Mouse (Mus musculus) induced T-regulatory cell, adult 2 months (primary cell): ENCODE results near the gene Prdm9.

Experiments used
- DNase-seq: peaks from one replicate; pipeline ENCODE4 v3.0.0-alpha.2; 2012; ENCODE audit warnings: low read depth

Prdm9 gene

DNA sequence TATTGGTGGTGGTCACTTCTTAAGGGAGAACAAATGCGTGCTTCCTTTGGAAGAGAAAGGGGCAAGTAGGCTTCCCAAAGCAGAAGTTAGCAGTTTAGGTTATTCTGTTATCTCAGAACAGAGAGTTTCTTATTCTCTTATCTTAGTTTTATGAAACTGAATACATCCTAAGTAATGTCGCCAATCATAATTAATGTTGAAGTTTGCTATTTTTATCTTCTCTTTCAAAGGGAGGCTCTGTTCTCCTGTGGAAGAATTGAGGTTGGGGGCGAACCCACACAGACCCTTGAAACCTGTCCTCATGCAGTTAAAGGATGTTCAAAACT lies 36.4 kb downstream of the Prdm9 start:
- no peak for DNase-seq

DNA sequence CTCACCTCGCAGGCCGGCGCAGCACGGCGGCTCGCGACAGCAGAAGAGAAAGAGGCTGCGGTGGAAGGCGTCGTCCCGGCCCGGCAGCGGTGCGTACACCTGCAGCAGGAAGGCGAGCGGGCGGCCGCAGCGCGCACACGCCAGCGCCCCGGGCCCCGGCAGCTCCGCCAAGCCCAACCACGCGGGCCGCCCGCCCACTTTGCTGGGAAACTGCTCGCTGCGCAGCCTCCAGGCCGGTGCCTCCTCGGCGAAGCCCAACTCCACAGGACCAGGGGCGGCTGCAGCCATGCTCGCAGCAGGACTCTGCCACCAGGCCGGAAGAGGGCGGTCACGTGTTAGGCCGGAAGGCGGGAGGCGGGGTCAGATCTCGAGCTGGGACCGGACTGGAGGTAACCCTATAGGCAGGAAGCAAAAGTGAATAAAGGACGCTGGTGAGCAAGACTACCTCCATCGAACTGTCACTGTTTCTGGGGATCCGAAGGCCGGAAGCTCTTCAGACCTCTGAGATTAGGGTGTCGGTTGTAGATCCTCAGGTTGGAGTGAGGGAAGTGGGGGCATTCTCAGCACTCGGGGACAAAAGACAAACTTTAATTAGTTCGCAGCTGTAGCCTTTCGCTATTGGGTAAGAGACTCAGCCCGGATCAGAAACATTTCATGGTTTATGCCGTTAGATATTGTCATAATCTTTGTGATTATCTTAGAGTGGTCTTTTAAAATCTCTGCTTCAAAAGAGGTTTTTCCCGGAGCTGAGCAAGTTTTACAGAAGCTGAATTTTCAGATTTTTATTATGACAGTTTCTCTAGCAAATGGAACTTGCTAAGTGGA lies 37.0 kb downstream of the Prdm9 start, which contains the start of gene Pdcd2:
Gene Pdcd2, minus strand, starts transcription at position 316 of the 825 bp plus-strand sequence.
- peak; percentile 97 for DNase-seq

DNA sequence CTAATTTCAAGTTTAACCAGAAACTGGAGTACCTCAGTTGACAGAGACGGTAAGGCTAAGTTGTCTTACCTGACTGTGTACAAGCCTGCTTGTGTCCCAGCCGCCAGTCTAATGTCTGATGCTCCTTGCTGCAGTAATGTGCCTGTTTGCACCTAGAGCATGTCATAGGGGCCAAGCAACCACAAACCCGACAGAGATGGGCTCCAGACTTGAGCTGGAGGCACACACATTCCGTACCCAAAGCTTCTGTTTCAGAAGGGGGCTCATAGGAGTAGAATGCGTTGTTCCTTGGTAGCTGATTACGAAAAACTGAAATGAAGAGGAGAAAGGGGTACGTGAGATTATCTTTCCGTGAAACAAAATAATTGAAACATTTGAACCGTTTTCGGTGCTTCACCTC lies 37.9 kb downstream of the Prdm9 start:
- DNase-seq: peak; percentile 26

DNA sequence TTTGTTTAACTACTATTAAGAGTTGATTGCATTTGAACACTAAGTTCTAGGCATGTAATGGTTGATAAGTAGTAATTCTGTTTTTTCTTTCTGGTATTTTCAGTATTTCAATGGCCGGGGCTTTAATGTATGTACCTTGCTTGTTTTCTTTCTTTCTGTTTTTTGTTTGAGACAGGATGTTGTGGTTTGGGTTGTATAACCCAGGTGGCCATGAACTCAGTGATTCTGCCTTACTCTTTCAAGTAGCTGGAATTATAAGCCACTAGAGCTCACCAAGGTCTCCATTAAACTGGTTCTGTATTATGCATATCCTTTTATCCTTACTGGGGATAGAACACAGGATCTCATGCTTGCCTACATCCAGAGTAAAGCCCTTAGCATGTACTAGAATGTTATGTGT lies 45.4 kb downstream of the Prdm9 start:
- DNase-seq: peak; percentile 54

DNA sequence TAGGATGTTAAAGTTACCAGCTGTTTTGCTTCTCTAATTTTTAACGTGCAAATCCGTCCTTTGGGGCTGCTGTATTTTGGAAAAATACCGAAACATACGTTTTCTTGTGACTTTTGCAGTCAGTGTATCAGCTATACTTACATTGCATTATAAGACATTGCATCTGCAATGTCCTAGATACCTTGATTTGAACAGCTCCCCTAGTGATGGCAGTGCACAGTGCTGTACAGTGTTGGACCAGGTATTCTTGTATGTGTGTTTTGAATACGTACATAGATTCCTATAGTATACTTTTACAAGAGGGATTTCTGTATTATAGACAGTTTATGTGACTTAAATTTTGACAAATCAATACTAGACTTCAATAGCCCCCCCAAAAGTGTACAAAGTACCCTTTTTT lies 46.0 kb downstream of the Prdm9 start:
- DNase-seq: peak; percentile 28

DNA sequence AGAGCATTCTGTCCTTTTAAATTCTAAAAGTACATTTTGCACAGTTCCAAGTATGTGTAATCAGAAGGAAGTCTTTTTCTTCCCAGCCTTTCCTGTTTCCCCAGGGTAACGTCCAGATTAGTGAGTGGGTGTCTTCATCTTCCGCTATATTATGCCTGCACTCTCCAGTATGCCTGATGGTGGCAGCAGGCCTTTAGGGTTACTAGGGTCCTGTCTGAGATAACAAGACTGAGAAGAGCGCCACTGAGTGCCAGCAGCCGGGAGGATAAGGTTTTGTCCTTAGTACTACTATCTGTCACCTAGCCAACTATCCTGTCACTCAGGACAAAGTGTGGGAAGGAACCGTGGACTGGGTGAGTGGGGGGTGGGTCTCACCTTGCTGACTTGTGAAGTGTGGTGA lies 46.4 kb downstream of the Prdm9 start:
- DNase-seq: no peak

DNA sequence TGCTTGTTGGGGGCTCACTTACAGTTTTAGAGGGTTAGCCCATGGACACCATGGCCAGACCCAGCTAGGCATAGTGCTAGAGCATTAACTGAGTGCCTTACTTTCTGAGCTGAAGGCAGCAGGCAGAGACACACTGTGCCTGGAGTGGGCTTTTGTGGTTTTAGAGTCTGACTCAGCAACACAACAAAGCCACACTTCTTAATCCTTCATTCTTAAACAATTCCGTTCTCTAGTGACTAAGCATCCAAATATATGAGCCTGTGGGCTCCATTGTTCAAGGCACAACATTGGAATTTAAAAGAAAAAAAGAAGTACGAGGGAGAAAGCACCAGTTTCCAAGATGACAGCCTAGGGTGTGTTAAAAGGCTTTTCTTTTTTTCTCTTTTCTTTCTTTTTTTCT lies 53.5 kb downstream of the Prdm9 start:
- DNase-seq: no peak

DNA sequence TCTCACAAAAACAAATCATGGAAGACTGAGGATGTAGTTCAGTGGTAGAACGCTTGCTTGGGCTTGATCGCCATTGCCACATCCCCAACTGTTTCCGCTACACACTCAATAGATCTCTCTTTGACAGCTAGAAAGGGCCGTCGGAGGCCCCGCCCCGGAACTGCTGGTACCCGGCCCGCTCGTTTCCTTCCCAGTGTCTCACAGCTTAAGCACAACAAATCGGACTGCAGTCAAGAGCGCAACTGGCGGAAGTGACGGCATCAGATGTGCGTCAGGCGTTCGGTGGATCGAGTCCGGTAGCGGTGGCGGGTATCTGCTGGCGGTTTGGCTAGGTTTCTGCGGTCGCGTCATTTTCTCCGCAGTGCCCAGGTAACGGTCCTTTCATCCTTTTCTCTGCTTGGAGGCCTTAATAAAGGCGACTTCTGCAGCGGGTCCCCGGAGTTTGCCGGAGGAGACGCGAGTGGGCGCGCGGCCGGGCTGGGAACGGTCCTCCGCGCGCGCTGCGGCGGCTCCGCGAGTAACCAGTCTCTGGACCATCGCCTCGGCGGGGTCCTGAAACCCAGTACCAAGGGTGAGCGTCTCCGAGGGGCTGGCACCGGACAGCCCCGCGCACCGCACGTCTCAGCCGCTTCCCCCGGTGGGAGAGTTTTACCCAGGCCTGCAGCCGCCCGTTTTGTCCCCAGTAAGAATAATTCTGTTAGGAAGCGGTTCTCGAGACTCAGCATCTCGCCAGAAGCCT lies 64.3 kb downstream of the Prdm9 start, which contains the start of the genes Psmb1 and Tbp:
Gene Psmb1, minus strand, starts transcription at position 96 of the 739 bp plus-strand sequence.
Gene Tbp, plus strand, starts transcription at position 233 of the 739 bp plus-strand sequence.
- DNase-seq: peak; percentile 98

DNA sequence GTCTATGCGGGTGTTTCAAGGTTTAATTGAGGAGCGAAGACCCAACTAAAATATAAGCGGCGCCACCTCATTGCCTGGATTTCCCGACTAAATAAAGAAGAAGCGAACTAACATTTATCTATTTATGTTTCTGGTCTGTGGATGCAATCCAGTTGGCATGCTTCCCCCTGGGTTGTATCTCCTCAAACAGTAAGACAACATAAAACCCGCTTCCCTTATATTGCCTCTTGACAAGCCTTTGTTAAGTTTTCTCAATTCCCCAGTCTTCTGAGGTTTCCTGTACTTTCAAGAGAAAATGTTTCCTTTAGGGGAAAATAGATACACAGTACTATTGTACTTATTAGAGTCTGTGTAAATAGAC lies 65.4 kb downstream of the Prdm9 start:
- DNase-seq: no peak

DNA sequence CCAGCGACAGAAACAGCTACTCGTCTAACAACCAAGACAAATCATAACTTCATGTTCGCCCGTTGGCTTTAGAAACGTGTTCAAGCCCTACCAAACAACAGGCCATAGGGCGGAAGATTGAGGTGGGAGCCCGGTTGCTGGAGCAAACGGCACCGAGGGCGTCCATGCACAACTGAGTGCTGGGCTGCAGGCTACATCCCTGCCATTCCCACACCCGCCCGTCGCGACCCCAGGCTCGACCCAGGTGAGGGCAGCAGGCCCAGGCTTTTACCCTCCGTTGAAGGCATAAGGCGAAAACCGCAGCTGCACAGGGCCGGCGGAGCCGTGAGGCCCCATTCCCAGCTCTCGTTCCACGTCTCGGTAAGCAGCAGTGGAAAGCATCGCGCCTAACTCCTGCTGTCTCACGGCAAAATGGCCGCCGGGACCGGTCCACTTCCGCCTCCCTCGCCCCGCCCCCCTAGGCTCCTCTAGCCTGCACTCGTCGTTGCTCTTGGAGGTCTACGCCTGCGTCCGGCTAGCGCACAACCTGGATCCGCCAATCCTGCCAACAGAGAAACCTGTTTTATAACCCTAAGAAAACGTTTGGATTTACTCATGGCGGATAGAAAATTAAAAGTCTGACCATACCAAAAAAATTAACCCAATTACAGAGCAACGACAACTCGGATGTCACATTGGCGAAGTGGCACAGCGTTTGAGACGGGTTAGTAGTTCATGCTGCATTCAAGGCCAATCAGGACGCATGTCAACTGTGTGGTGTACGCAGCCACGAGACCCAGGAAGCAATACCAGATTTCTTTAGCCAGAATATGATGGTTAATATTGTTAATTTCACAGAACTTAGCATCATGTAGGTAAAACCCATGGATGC lies 66.0 kb downstream of the Prdm9 start:
- DNase-seq: peak; percentile 96
